In the genomic region with DNA sequence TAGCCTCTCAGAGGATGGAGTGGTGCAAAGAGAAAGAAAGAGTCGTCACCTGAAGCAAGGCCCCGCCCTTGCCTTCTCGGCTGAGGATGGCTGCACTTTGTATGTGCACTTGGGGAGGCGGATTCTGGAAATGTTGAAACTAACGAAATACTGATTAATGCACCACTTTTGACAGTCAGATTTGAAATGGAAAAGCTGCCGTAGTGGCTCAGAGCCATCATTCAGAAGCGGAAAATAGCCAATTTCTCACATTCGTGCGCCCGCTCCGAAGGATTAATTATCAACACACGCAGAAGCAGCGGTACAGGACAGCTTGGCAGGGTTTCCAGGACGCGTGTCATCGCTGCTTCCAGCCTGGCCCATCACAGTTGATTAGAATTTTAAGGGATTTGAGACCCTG, we compare ENCODE assay signal across 10 mouse cellular contexts. TPM values are rescaled to one million over a fixed set of nuclear protein-coding genes. Genes with fewer than 3 reads are reported as not detected.
A peak's percentile ranks its signal among the peaks of the same experiment; 100 is the strongest.
DNase-seq lines count a peak whose midpoint lies in the region; ATAC-seq and TF ChIP-seq lines count a peak whose summit lies in the region.
"Had no signal": no experiment of that assay in that cellular context is flagged by ENCODE, and none has a peak within 500 bp of the region (broad histone marks: within the 10 kb centered on the region; RNA-seq: fewer than 3 reads in every experiment).

No protein-coding gene starts in this region.

- ATAC-seq in forebrain, embryonic 14.5 days, result 0 out of 2 replicates have a peak, but pooled peaks have one; percentile 9
- no peak for ATAC-seq in kidney, embryonic 15.5 days (replicated peaks; ENCODE audit: low FRiP score)
- ATAC-seq in liver, postnatal 0 days, result no peak

- no peak overlapping the region for H3K4me3 ChIP-seq in forebrain, embryonic 14.5 days (ENCODE audit: low read depth, low read length)
- H3K4me3 ChIP-seq in forebrain, embryonic 10.5 days, result no peak overlapping the region
- H3K4me3 ChIP-seq in kidney, embryonic 15.5 days (replicated peaks), result no peak overlapping the region
- H3K4me3 ChIP-seq in liver, postnatal 0 days (ENCODE audit: low read depth, low read length), result no peak overlapping the region

- peak overlapping the region; percentile 66; the same call in 1 of the 2 replicates for H3K27ac ChIP-seq in forebrain, embryonic 14.5 days (ENCODE audit: low read depth, low read length)
- no peak overlapping the region for H3K27ac ChIP-seq in forebrain, embryonic 10.5 days
- no peak overlapping the region for H3K27ac ChIP-seq in kidney, embryonic 15.5 days
- H3K27ac ChIP-seq in liver, postnatal 0 days (ENCODE audit: low read depth), result no peak overlapping the region

- no peak overlapping the region for H3K9ac ChIP-seq in forebrain, embryonic 14.5 days (ENCODE audit: low read length)
- no peak overlapping the region for H3K9ac ChIP-seq in kidney, embryonic 15.5 days
- H3K9ac ChIP-seq in liver, postnatal 0 days (replicated peaks), result no peak overlapping the region

- no peaks in the 10 kb centered on the region for H3K4me1 ChIP-seq in forebrain, embryonic 14.5 days (ENCODE audit: control insufficient read depth, insufficient read depth, low read length)
- H3K4me1 ChIP-seq in forebrain, embryonic 10.5 days, result peaks cover 33% of the 10 kb centered on the region
- peaks cover 40% of the 10 kb centered on the region for H3K4me1 ChIP-seq in kidney, embryonic 15.5 days
- peaks cover 50% of the 10 kb centered on the region for H3K4me1 ChIP-seq in liver, postnatal 0 days (ENCODE audit: insufficient read depth)

- H3K27me3 ChIP-seq in forebrain, embryonic 14.5 days (replicated peaks; ENCODE audit: control insufficient read depth, insufficient read depth, low read length), result no peaks in the 10 kb centered on the region
- peaks cover 30% of the 10 kb centered on the region for H3K27me3 ChIP-seq in forebrain, embryonic 10.5 days (ENCODE audit: poor library complexity, severe bottlenecking)
- H3K27me3 ChIP-seq in kidney, embryonic 15.5 days, result peaks cover 6% of the 10 kb centered on the region; the same call in 1 of the 2 replicates
- no peaks in the 10 kb centered on the region for H3K27me3 ChIP-seq in liver, postnatal 0 days (ENCODE audit: insufficient read depth, low read length)

- no peak for TF ChIP-seq CTCF in liver, postnatal 0 days (IDR thresholded peaks at IDR 0.05; ENCODE audit: low read depth)

- WGBS in forebrain, embryonic 14.5 days, result 50% methylated on average over 16 of the region's 16 CpGs
- 85% methylated on average over 16 of the region's 16 CpGs for WGBS in forebrain, embryonic 10.5 days
- WGBS in kidney, embryonic 15.5 days, result 72% methylated on average over 16 of the region's 16 CpGs
- 84% methylated on average over 16 of the region's 16 CpGs for WGBS in liver, postnatal 0 days (ENCODE audit: insufficient replicate concordance)

- peaks cover 13% of the 10 kb centered on the region; the same call in 1 of the 2 replicates for H3K36me3 ChIP-seq in forebrain, embryonic 14.5 days (ENCODE audit: control insufficient read depth, insufficient read depth, low read length)
- peaks cover 45% of the 10 kb centered on the region for H3K36me3 ChIP-seq in forebrain, embryonic 10.5 days (replicated peaks)
- peaks cover 33% of the 10 kb centered on the region for H3K36me3 ChIP-seq in kidney, embryonic 15.5 days
- no peaks in the 10 kb centered on the region for H3K36me3 ChIP-seq in liver, postnatal 0 days (replicated peaks; ENCODE audit: insufficient read depth, low read length)

- peak; percentile 57 for DNase-seq in forebrain, embryonic 14.5 days (ENCODE audit: low spot score)
- DNase-seq in forebrain, embryonic 10.5 days (ENCODE audit: extremely low spot score, low spot score), result no peak
- DNase-seq in kidney, postnatal 4 days, result peak; percentile 57 to 58
- DNase-seq in heart, postnatal 4 days, result peak; percentile 60
- DNase-seq in lung, postnatal 36 days, result peak; percentile 51
- no peak for DNase-seq in liver, postnatal 0 days
- no peak for DNase-seq in cerebellum, adult 8-10 months
- DNase-seq: adrenal gland, postnatal 25 days had no signal

- no peak overlapping the region for H3K4me2 ChIP-seq in forebrain, embryonic 14.5 days (ENCODE audit: low read length)
- no peak overlapping the region for H3K4me2 ChIP-seq in kidney, embryonic 15.5 days
- no peak overlapping the region for H3K4me2 ChIP-seq in liver, postnatal 0 days (ENCODE audit: low read depth, low read length)

- H3K9me3 ChIP-seq in forebrain, embryonic 14.5 days (replicated peaks; ENCODE audit: control insufficient read depth, low read length), result no peaks in the 10 kb centered on the region
- no peaks in the 10 kb centered on the region for H3K9me3 ChIP-seq in forebrain, embryonic 10.5 days
- H3K9me3 ChIP-seq in kidney, embryonic 15.5 days (replicated peaks), result no peaks in the 10 kb centered on the region
- no peaks in the 10 kb centered on the region for H3K9me3 ChIP-seq in liver, postnatal 0 days (ENCODE audit: low read length)
- H3K9me3 ChIP-seq: limb, embryonic 12.5 days had no signal

- no peak for TF ChIP-seq EP300 in liver, postnatal 0 days (IDR thresholded peaks at IDR 0.05; ENCODE audit: low read depth)

RNA-seq across cellular contexts. Expression of a gene that starts 47.5 kb away (rescaled TPM):
- polyA plus RNA-seq in forebrain, embryonic 14.5 days (2014; fragmentation: Nextera tagmentation; extraction: Ambion mirVana), result 5.6 and 6.0 TPM in 2 replicates
- polyA plus RNA-seq in forebrain, embryonic 10.5 days (2016; fragmentation: Nextera tagmentation; extraction: Ambion mirVana), result 24.4 and 25.7 TPM in 2 replicates
- polyA plus RNA-seq in kidney, embryonic 15.5 days (2015; fragmentation: Nextera tagmentation; extraction: Ambion mirVana), result 11.9 and 14.9 TPM in 2 replicates
- 10 to 100 TPM; 51.5 to 52.3 TPM for total RNA-seq in heart, postnatal 4 days (2021)
- 0.20 and 0.26 TPM in 2 replicates for polyA plus RNA-seq in liver, postnatal 0 days (2015; fragmentation: Nextera tagmentation; extraction: Ambion mirVana)

Comparison
In these comparisons a context has a peak if more than half of its experiments do, and no peak if none do; other contexts are left out.
1. DNase-seq: peak in forebrain, embryonic 14.5 days (single experiment), kidney, postnatal 4 days (2 of 2), heart, postnatal 4 days (single experiment) and lung, postnatal 36 days (single experiment); none in forebrain, embryonic 10.5 days (single experiment), liver, postnatal 0 days (single experiment) and cerebellum, adult 8-10 months (single experiment).